Mouse (Mus musculus) fibroblast of lung, adult 2 months (primary cell): Measurements from ENCODE around the gene Spef1.
A peak's percentile ranks its signal among the peaks of the same experiment; 100 is the strongest.

ENCODE experiments used
- DNase-seq: peaks from one replicate; pipeline ENCODE4 v3.0.0-alpha.2; 2011; ENCODE audit warnings: low read depth

Gene Spef1

DNA sequence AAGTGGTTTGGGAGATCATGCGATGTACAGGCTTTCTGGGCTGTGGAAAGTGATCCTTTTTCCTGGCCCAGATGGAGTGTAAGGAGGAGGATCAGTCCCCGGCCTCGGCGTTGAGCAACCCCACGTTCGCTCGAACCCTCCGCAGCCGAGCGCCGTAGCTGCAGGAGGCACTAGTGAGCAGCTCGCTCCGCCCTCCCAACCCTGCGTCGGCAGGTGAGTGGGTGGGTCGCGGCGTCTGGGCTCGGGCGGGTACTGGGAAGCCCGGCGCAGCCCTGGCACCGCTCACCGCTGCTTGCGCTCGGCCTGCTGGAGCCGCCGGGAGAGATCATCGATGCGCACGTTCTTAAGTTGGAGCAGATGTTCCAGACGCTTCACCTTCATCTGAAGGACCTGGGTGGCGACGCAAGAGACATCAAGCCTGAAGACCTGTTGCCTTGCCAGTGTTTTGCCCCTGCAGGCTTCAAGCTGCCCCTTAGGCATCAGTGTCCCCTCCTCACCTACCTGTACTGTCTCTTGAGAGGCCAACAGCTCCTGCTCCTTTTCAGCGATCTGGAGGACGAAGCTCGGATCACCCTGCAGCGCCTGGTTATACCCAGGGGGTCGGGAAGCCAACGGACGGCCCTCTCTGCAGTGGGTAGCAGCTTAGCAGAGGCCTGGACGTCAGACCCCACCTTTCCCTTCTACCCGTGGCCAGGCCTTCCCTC is 15.5 kb downstream of the Spef1 start:
- DNase-seq: no peak

DNA sequence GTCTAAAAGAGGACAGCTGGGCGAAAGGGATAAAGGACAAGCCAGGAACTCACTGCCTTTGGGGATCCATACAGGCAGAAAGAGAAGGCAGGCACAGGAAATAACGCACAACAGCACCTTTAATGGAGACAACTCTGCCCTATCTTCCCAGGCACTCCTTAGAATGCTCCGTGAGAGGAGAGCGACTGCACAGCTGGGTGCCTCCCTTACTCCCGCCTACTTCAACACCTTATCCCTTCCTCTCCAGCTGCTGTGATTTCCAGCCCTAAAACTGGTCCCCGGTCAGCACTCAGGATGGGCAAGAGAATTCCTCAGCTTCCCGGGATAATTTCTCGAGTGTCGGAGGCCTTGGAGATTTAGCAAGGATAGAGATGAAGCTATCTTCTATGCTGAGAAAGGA is 16.1 kb downstream of the Spef1 start:
- DNase-seq: no peak

GRCm38 (mm10) chr2:131168914-131169313 is 18.2 kb downstream of the Spef1 start:
- no peak for DNase-seq

DNA sequence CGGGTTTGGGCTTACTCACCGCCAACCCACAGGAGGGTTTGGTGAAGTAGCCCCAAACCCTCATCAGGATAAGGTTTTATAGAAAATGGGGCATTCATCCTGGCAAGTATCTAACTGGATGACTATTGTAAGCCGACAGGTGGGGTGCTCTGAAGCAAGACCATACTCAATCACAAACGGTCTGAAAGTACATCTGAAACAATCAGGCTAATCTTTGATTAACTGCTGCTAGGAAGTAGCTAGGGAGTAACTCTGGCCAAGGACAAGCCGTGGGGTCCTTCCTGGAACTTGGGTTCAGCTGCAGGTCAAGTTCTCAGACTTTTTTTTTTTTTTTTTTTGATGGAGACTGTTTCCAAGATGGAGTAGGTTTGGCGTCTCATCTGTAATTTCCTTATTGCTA is 19.1 kb downstream of the Spef1 start:
- no peak for DNase-seq

DNA sequence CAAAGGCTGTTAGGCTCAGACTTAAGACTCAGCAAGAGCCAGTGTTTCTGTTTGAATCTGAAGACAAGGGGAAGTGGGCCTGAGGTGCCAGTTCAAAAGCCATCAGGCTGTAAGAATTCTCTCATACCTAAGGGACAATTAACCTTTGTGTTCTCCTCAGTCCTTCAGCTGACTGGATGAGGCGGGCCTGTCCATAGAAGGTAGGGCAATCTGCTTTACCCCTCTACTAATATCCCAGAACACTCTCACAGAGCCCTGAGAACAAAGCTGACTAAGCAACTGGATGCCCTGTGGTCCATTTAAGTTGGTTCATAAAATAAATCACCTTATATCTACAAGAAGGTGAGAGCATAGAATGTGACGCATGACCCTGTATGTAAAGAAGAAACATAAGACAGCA is 20.9 kb downstream of the Spef1 start:
- no peak for DNase-seq

DNA sequence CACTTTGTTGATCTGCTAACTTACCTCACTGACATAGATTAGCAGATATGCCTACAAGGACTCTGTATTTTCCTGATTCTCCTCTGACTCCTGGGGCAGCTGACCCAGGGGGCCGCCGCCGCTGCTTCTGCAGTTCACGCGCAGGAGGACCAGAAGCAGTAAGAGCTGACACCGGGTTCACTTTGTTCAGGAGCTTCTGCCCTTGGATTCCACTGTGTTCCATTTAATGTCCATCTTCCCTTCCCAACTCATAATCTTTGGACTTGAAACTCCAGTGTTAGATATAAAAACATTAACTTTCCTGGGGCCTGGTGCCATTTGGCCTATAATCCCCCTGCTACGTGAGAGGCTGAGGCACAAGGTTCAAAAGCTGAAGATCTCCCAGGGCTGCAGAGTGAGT is 23.2 kb downstream of the Spef1 start:
- DNase-seq: no peak

DNA sequence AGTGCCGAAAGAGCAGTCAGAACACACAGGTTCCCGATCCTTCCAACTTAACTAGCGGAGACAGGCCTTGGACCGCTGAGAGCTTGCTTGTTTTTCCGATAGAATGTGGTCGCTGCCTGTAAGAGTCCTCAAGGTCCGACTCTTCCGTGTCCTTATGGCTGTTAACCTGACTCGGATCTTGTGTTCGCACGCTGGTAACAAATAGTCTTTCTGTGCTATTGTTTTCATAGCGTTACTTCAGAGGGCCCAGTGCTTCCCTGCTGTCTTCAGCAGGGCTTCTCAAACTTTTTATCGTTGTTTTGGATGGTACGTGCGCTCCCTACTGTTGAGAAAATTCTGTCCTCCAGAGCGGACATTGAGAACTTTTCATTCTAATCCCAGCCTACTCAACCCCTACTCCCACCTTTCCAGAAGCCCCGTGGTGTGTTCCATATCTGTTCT is 26.4 kb downstream of the Spef1 start:
- peak; percentile 36 for DNase-seq

- peak; percentile 98 for DNase-seq
Measured at GRCm38 (mm10) chr2:131159938-131160581, 27.0 kb downstream of the Spef1 start, which contains the start of gene 1700037H04Rik. Gene 1700037H04Rik (minus strand): TSS chr2:131160081.

GRCm38 (mm10) chr2:131159491-131159910 is 27.6 kb downstream of the Spef1 start:
- DNase-seq: peak; percentile 10

GRCm38 (mm10) chr2:131156987-131157386 is 30.1 kb downstream of the Spef1 start:
- DNase-seq: no peak

- DNase-seq: no peak
Measured at GRCm38 (mm10) chr2:131154036-131154435, 33.0 kb downstream of the Spef1 start.

DNA sequence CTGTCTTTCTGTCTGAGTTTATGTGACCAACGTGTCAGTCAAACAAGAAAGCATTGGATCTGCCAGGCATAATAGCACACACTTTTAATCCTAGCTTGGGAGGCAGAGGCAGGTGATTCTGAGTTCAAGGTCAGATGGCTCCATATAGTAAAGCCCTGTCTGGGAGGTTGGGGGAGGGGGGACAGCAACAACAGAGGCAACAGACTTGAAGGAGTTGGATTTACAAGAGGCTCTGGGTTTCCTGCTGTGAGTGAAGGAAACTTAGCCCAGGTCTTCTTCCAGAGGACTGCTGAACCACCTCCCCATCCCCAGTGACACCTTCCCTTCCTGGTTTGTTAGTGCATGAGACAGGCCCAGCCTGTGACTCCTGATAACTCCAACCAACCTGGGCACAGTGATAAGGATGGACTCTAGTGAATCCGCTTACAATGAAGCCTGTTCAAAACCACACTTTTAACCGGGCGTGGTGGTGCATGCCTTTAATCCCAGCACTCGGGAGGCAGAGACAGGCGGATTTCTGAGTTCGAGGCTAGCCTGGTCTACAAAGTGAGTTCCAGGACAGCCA is 34.8 kb downstream of the Spef1 start:
- DNase-seq: no peak

DNA sequence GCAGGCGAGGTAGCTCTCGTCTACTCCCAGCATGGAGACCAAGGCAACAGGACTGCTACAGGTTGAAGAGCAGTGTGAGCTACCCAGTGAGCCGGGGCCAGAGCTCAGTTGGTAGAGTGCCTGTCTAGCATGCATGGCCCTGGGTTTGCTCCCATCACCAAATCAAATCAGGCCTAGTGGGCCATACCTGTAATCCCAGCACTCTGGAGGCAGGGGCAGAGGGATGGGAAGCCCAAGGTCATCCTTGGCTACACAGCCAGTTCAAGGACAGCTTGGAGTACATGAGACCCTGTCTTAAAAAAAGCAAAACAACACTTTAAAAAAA is 37.9 kb downstream of the Spef1 start:
- DNase-seq: no peak

- no peak for DNase-seq
Measured at GRCm38 (mm10) chr2:131148353-131149253, 38.5 kb downstream of the Spef1 start.

DNA sequence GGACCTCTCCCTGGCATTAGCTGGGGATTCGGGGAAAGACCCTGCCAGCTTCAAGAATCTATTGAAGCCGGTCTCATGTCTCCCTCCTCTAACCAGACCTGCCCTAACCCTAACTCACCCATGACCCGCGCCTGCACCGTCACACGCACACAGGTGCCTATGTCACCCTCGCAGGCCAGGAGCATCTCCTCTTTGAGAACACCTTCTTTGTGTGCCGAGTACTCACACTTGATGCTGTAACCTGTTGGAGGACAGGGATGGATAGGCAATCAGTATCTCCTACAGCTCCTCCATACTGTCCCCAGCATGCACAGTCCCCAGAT is 40.1 kb downstream of the Spef1 start:
- no peak for DNase-seq

- no peak for DNase-seq
Measured at GRCm38 (mm10) chr2:131146193-131147042, 40.7 kb downstream of the Spef1 start.

DNA sequence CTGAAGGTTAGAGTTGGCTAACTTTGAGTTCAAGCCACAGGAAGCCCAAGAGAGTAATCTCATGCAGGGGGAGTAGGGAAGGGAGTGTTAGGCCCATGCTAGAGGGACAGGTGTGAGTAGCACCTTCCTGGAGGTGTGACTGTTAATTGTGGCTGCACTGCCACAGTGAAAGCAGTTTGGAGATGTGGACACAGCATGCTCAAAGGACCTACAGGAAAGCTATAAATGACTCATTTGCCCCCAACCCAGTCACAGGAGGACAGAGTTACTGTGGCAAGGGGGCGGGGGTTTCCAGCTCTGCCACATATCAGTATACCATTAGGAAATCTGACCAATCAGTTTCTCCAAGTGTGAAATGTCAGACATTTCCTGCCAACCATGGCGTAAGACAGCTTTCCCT is 41.5 kb downstream of the Spef1 start:
- no peak for DNase-seq

DNA sequence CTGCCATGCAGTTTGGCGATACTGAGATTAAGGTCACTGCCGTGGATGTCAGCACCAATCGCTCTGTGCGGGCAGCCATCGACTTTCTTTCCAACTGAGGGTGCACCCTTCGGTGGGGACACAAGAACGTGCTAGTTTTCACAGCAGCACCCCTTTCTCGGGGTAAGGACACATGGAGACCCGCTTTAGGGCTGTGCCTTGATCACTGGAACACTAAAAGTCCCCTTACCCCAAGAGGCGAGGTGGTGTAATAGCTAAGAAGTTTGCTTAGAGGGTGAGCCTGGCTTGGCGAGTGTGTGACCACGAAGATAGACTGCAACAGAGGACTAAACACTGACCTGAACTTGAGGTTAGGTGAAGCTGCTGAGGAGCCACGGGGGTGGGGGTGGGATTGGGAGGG is 42.0 kb downstream of the Spef1 start:
- DNase-seq: no peak

DNA sequence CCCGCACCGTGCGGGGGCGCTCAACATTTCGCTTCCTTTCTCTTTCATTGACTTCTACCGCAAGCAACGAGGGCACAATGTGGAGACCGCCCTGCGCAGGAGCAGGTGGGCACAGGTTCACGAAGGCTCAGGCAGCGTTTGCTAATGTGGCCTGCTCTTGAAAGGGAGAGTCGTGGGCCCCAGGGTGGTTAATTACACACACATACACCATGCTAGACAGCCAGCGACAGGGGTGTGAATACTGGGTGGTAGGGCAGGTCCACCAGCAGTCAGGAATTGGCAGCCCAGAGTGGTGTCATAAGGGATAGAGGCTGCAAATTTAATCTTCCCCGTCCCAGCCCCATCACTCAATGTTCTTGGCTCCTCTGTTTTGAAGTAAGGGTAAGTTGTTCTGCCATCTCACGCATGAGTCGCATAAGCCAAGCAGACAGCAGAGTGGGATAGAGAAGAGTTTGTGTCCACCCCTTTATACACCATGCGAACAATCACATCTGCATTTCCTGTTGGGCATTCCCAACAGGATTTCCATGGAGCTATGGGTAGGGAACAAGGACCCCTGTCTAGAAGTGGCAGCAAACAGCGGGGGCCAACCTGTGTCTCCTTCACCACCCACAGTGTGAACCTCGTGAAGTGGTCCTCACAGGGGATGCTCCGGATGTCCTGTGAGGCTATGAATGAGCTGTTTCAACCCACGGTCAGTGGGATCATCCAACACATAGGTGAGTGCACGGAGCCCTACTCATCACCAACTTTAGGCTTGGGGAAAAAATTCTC is 43.9 kb downstream of the Spef1 start:
- no peak for DNase-seq

DNA sequence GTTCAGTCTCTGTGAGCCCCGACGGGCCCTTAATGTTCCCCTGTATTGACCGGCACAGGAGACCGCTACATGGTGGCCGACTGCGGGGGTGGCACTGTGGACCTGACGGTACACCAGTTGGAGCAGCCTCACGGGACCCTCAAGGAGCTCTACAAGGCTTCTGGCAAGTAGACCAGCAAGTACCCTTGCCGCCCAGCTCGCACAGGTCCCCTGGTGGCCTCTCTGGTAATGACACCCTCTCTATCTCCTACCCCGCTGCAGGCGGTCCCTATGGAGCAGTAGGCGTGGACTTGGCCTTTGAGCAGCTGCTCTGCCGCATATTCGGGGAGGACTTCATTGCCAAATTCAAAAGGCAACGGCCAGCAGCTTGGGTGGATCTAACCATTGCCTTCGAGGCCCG is 44.5 kb downstream of the Spef1 start:
- DNase-seq: no peak
